Mouse (Mus musculus): ENCODE measurements around the gene Pigf. TPM values are rescaled to one million over a fixed set of nuclear protein-coding genes. Genes with fewer than 3 reads are reported as not detected.

Gene Pigf
- total RNA-seq, 2 experiments from 2014 or later = 4.0 to 4.8 TPM

Other genes with a start within 250 kb of the Pigf start
- not detected for gene Tmem247, start 108.1 kb downstream of the Pigf start, total RNA-seq (2021)
- not detected for gene Atp6v1e2, start 77.5 kb downstream of the Pigf start, total RNA-seq (2021)
- 100 to 1,000 TPM; 165 to 168 TPM for gene Rhoq, start 62.3 kb downstream of the Pigf start, total RNA-seq (2021)
- gene Cript, start 144 bp upstream of the Pigf start, total RNA-seq (2021) = 10 to 100 TPM; 44.2 to 47.3 TPM
- gene Socs5, start 82.3 kb upstream of the Pigf start, total RNA-seq (2021) = 10 to 100 TPM; 30.3 to 32.8 TPM
- 10 to 100 TPM; 39.7 to 42.0 TPM for gene Mcfd2, start 240.5 kb upstream of the Pigf start, total RNA-seq (2021)